Mouse (Mus musculus): ENCODE measurements around the gene Calml4. TPM values are rescaled to one million over a fixed set of nuclear protein-coding genes. Genes with fewer than 3 reads are reported as not detected.
A peak's percentile ranks its signal among the peaks of the same experiment; 100 is the strongest.

Gene Calml4
- polyA plus RNA-seq (2015; fragmentation: Nextera tagmentation; extraction: Ambion mirVana): 6.5 and 8.6 TPM in 2 replicates

- 56% methylated on average over 18 of the region's 20 CpGs for WGBS
- no peaks in the 10 kb centered on the region for H3K9me3 ChIP-seq (replicated peaks)
- no peak within 1 kb of the TSS for H3K4me2 ChIP-seq
- peaks cover 12% of the 10 kb centered on the region; the same call in 1 of the 2 replicates for H3K27me3 ChIP-seq
- no peak within 1 kb of the TSS for H3K27ac ChIP-seq
- H3K4me1 ChIP-seq: peaks cover 11% of the 10 kb centered on the region
- H3K9ac ChIP-seq: no peak within 1 kb of the TSS
- no peaks in the 10 kb centered on the region for H3K36me3 ChIP-seq (ENCODE audit: poor library complexity, severe bottlenecking)
- H3K4me3 ChIP-seq: no peak within 1 kb of the TSS
- no peak for ATAC-seq
Observed at GRCm38 (mm10) chr9:62857719-62858261, at the start of gene Calml4. Calml4 (plus strand) TSS chr9:62858080.

- Histone ChIP-seq H3K27ac (no peak overlapping the region), H3K9me3 (replicated peaks) (no peaks in the 10 kb centered on the region), H3K9ac (peak overlapping the region; percentile 96), H3K36me3 (ENCODE audit: poor library complexity, severe bottlenecking) (no peaks in the 10 kb centered on the region), H3K4me2 (peak overlapping the region; percentile 93), H3K4me1 (peaks cover 34% of the 10 kb centered on the region), H3K27me3 (no peaks in the 10 kb centered on the region), H3K4me3 (peak overlapping the region; percentile 98)
- no peak for ATAC-seq
- 20% methylated on average over 8 of the region's 8 CpGs for WGBS
Observed at GRCm38 (mm10) chr9:62810095-62810494, 47.8 kb upstream of the Calml4 start.

- Histone ChIP-seq H3K4me2 (peak overlapping the region; percentile 93), H3K36me3 (ENCODE audit: poor library complexity, severe bottlenecking) (no peaks in the 10 kb centered on the region), H3K27me3 (no peaks in the 10 kb centered on the region), H3K9ac (peak overlapping the region; percentile 96), H3K27ac (peak overlapping the region; percentile 97), H3K9me3 (replicated peaks) (no peaks in the 10 kb centered on the region), H3K4me1 (peaks cover 34% of the 10 kb centered on the region), H3K4me3 (peak overlapping the region; percentile 98)
- ATAC-seq: peak; percentile 68
- under 1% methylated on average over 58 of the region's 58 CpGs for WGBS
Observed at GRCm38 (mm10) chr9:62810543-62811515, 47.1 kb upstream of the Calml4 start.

- Histone ChIP-seq H3K36me3 (ENCODE audit: poor library complexity, severe bottlenecking) (no peaks in the 10 kb centered on the region), H3K27ac (peak within 1 kb of the TSS; percentile 97), H3K27me3 (no peaks in the 10 kb centered on the region), H3K9me3 (replicated peaks) (no peaks in the 10 kb centered on the region), H3K4me1 (peaks cover 34% of the 10 kb centered on the region), H3K4me2 (peak within 1 kb of the TSS; percentile 93), H3K4me3 (peak within 1 kb of the TSS; percentile 98), H3K9ac (peak within 1 kb of the TSS; percentile 96)
- WGBS: under 1% methylated on average over 67 of the region's 68 CpGs
- peak; percentile 95 for ATAC-seq
Observed at GRCm38 (mm10) chr9:62811516-62812121, 46.3 kb upstream of the Calml4 start, which contains the start of gene Fem1b. Fem1b (minus strand) TSS chr9:62811934.

- H3K4me2 ChIP-seq: peak overlapping the region; percentile 93
- 5% methylated on average over 14 of the region's 14 CpGs for WGBS
- peaks cover 41% of the 10 kb centered on the region for H3K4me1 ChIP-seq
- H3K9ac ChIP-seq: peak overlapping the region; percentile 96
- peak; percentile 32; the same call in 1 of the 2 replicates for ATAC-seq
- H3K27ac ChIP-seq: peak overlapping the region; percentile 97
- H3K36me3 ChIP-seq (ENCODE audit: poor library complexity, severe bottlenecking): no peaks in the 10 kb centered on the region
- no peaks in the 10 kb centered on the region for H3K27me3 ChIP-seq
- peak overlapping the region; percentile 98 for H3K4me3 ChIP-seq
- H3K9me3 ChIP-seq (replicated peaks): no peaks in the 10 kb centered on the region
Observed at GRCm38 (mm10) chr9:62812216-62813049, 45.4 kb upstream of the Calml4 start.

- ATAC-seq: no peak
- no peak overlapping the region for H3K4me2 ChIP-seq
- H3K36me3 ChIP-seq (ENCODE audit: poor library complexity, severe bottlenecking): no peaks in the 10 kb centered on the region
- no peak overlapping the region for H3K9ac ChIP-seq
- no peaks in the 10 kb centered on the region for H3K27me3 ChIP-seq
- WGBS: 95% methylated on average over 2 of the region's 2 CpGs
- no peak overlapping the region for H3K27ac ChIP-seq
- H3K9me3 ChIP-seq (replicated peaks): no peaks in the 10 kb centered on the region
- H3K4me1 ChIP-seq: peaks cover 25% of the 10 kb centered on the region
- no peak overlapping the region for H3K4me3 ChIP-seq
Observed at GRCm38 (mm10) chr9:62814751-62815150, 43.1 kb upstream of the Calml4 start.

DNA sequence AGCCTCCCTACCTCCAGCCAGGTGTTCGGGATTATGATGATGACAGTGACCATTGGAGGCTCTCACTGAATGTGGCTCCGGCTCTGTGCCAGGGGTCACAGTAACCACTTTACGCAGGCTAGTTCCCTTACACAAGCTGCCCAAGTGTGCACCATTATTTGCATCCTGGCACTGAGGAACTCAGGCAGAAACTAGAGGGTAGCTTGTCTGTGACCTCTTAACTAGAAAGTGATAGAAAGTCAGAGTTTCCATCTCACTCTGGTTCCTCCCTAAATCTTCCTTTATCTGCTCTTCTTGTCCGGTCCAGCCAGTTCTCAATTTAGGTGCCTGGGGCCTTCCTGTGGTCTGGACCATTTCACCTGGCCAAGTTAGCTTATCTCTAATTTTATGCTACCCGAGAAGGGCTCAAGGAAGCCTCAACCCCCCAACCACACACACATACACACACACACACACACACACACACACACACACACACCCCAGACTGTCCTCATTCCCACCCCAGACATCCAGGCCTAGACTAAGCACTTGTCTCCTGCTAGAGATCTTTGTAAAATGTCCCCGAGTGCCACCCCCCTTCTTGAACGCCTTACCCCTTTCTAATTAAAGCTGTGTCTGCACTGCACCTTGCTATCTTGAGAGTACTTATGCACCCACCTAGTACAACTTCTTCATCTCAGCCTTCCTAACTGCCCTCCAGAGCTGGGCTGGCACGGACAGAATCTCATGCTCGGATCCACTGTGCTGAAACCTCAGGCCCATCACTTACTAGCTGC is 41.4 kb upstream of the Calml4 start:
- Histone ChIP-seq H3K9me3 (replicated peaks) (no peaks in the 10 kb centered on the region), H3K4me2 (no peak overlapping the region), H3K4me3 (no peak overlapping the region), H3K27ac (no peak overlapping the region), H3K4me1 (peaks cover 17% of the 10 kb centered on the region), H3K9ac (no peak overlapping the region), H3K27me3 (no peaks in the 10 kb centered on the region), H3K36me3 (ENCODE audit: poor library complexity, severe bottlenecking) (no peaks in the 10 kb centered on the region)
- no peak for ATAC-seq
- 87% methylated on average over 9 of the region's 9 CpGs for WGBS

DNA sequence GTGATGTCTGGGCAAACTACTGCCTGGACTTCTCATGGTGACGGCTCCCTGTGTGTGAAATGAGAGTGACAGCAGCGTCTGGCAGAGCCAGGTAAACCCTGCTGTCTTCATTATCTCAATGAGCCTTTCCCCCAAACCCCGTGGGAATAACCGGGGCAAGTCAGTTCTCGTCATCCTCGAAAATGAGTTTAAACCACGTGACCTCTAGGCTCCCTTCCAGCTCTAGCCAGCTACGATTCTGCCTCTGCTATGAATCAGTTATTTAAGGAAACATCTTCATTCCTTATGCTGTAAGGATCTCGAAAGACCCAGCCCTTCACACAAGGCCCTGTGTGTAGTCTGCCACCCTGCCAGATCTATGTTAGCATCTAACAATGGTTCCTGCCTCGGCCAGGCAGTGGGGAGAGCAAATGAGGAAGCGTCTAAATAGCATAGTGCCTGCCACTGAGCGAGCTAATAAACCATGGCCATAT is 40.7 kb upstream of the Calml4 start:
- H3K4me2 ChIP-seq: no peak overlapping the region
- H3K27ac ChIP-seq: peak overlapping the region; percentile 27; the same call in 1 of the 2 replicates
- peak; percentile 53; the same call in 1 of the 2 replicates for ATAC-seq
- H3K4me3 ChIP-seq: no peak overlapping the region
- H3K36me3 ChIP-seq (ENCODE audit: poor library complexity, severe bottlenecking): no peaks in the 10 kb centered on the region
- peaks cover 16% of the 10 kb centered on the region for H3K4me1 ChIP-seq
- 60% methylated on average over 12 of the region's 12 CpGs for WGBS
- no peak overlapping the region for H3K9ac ChIP-seq
- no peaks in the 10 kb centered on the region for H3K9me3 ChIP-seq (replicated peaks)
- H3K27me3 ChIP-seq: no peaks in the 10 kb centered on the region

DNA sequence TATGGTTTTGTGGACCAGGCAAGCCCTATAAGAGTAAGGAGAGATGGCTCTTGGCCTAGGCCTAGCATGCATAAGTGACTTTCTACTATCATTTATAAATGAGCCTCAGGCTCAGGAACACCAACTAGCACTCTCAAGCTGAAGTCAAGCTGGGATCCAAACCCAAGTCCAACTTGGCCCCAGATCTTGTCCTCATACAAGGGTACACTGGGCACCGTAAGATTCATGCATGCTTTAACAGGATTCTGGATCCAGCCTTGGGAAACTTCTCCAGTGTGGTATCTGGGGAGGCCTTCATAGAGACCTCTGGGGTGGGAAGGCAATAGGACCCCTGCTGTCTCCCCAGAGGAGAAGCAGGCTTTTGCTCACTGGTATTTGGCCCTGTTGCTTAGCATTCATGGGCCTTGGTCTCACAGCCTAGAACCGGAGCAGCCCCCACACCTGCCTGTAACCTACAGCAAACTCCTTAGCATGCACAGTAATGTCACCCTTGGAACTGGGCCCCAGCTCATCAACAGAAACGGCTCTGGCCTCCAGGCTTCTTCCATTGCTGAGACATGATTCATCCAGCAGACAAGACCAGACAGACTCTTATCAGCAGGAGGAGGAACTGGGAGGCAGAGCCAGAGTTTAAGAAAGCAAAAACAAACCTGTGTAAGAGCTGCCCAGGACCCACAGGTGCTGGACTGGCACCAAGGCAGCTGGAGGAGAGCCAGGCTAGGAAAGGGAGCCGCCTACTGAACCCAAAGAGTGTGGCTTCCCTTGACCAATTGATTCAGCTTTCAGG is 39.9 kb upstream of the Calml4 start:
- 0 out of 2 replicates have a peak overlapping the region, but pooled peaks have one; percentile 27 for H3K27ac ChIP-seq

DNA sequence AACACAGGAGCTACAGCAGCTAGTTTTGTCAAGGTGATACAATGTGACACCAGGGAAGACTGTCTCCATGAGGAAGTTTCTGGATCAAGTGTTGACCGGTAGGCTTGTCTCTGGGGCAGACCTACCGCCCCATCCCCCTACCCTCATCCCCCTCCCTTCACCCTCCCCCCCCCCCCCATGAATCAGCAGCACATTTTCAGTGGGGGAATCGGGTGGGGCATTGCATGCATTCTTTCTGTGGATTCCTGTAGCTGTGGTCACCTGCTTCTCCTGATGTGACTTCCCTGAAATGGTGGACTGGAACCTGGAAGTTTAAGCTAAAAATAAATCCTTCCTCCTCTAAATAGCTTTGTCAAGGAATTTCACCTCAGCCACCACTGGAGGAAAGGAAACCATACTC is 38.4 kb upstream of the Calml4 start:
- H3K4me3 ChIP-seq: no peak overlapping the region
- H3K9ac ChIP-seq: no peak overlapping the region
- no peak overlapping the region for H3K4me2 ChIP-seq
- no peak for ATAC-seq
- no peaks in the 10 kb centered on the region for H3K27me3 ChIP-seq
- H3K36me3 ChIP-seq (ENCODE audit: poor library complexity, severe bottlenecking): no peaks in the 10 kb centered on the region
- H3K9me3 ChIP-seq (replicated peaks): no peaks in the 10 kb centered on the region
- WGBS: 80% methylated on average over 3 of the region's 3 CpGs
- no peak overlapping the region for H3K27ac ChIP-seq
- 0 out of 2 replicates have a peak, but pooled peaks cover 10% of the 10 kb centered on the region for H3K4me1 ChIP-seq

More for the DNA sequence above, 39.9 kb upstream of the Calml4 start:
- Histone ChIP-seq H3K4me3 (no peak overlapping the region), H3K9ac (no peak overlapping the region), H3K27me3 (no peaks in the 10 kb centered on the region), H3K4me2 (no peak overlapping the region), H3K4me1 (0 out of 2 replicates have a peak, but pooled peaks cover 10% of the 10 kb centered on the region), H3K36me3 (ENCODE audit: poor library complexity, severe bottlenecking) (no peaks in the 10 kb centered on the region), H3K9me3 (replicated peaks) (no peaks in the 10 kb centered on the region)
- whole genome bisulfite sequencing: 80% methylated on average over 4 of the region's 4 CpGs
- ATAC-seq: no peak

All from forebrain, embryonic 13.5 days (tissue).